Mouse (Mus musculus): Measurements from ENCODE around the gene Rffl.

GRCm38 (mm10) chr11:82866850-82867564 lies 4.0 kb downstream of the Rffl start:
- TF ChIP-seq CTCF (IDR thresholded peaks at IDR 0.05; ENCODE audit: low read depth, low read length) (no peak), POLR2A (IDR thresholded peaks at IDR 0.05; ENCODE audit: insufficient read depth, low read length) (no peak), EP300 (IDR thresholded peaks at IDR 0.05; ENCODE audit: insufficient read depth, low read depth, low read length) (no peak)

Measured in ES-Bruce4 (cell line).